Mouse (Mus musculus): ENCODE data around the gene Pde6d.
A peak's percentile ranks its signal among the peaks of the same experiment; 100 is the strongest.
"Not testable (repeated sequence)": the region's sequence is repeated elsewhere in the genome, so short reads cannot be mapped to it uniquely, and the experiment has no call there.

The Pde6d gene

DNA sequence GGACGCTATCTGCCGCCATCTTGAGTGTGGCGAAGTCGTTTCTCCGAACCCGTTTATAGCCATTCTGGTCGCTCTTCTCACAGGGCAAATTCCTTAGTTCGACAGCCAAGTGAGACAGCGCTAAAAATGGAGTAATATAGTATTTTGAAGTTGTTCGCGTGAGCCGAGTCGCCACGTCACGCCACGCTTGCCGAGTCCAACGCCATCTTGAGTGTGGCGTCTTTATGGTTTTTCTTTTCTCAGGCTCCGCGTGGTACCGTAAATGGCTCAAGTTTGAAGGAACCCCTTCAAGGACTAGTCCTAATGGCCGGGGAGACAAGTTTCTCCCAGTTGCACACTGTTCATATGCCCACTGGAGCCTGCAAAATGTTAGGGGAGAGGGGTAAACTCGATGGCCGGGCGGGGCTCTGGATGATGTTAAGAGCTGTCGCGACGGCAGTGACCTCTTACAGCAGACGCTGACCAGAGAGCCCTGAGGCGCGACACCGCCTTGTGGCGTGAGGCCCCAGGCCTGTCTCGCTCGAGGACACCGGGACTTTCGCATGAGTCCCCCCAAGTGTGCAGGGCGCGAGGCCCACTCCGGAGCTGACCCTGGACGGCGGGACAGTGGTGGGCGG lies 56.8 kb downstream of the Pde6d start:
- DNase-seq: no peak

DNA sequence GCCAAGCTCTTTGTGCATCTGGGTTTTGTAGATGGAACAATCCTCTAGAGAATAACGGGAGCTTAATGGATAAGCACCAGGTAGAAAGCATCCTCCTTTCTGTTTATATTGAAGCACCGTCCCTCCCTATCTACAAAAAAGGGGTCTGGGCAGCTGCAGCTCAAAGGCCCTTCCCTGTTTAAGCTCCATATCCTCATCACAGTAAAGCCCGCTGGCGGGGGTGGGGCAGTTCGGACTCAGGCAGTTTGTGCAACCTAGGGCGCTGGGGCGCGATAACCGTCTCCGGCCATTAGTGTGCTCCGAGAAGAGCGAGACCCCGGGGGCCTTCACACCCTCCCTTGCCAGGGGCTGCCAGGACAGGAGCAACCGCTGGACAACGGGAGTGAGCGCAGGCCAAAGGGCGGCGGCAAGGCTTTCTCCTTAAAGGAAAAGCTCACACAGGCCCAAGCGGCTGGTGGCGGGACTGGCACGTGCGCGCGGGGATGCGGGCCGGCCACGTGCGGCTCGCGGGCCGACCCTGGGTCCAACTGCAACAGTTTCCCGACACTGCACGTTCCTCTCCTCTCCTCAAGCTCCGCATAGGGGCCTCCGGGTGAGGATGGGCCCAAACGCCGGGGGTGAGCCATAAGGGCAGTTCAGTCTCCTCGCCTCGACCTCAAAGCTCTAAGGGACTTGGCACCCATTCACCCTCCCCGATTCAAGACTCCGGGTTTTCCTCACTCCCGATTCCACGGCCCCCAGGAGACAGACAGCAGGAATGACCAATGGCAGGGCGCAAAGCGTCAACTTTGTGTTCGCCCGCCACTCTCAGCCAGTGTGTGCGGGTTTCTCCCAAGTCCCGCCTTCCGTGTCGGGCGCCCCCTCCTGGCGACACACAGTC lies 57.6 kb downstream of the Pde6d start:
- DNase-seq: peak; percentile 100

DNA sequence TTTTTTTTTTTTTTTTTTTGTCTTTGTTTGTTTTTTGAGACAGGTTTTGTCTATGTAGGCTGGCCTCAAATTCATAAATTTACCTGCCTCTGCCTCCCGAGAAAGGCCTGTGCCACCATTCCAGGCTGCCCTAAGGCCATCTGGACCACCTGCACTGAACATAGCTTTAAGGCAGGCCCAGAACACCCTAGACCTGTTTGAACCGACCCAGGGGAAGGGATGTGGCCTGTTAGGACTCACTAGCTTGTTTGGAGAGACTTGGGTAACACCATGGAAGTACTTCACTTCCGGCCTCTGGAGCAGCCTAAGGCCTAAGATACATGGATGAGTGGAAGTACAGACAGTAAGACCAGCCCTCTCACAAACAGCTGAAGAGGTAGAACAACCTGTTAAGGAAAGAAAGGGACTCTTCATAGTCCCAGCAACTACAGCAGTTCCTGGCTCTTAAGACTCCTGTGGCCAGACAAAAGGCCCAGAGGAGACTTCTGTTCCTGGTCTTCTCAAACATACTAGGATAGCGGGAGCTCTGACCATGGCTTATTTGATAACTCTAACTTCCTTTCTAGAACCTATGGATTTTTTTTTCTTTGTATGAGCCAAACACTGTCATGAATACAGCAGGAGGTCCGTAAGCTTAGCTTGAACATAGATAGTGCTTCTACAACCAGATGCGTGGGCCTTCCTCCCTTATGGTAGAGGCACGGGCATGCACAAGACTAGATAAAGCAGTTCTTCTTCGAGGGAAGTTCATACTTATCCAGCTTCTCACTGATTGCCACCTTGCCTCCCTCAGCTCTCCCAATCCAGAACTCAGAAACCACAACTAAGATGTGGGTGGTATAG lies 58.4 kb downstream of the Pde6d start:
- no peak for DNase-seq

DNA sequence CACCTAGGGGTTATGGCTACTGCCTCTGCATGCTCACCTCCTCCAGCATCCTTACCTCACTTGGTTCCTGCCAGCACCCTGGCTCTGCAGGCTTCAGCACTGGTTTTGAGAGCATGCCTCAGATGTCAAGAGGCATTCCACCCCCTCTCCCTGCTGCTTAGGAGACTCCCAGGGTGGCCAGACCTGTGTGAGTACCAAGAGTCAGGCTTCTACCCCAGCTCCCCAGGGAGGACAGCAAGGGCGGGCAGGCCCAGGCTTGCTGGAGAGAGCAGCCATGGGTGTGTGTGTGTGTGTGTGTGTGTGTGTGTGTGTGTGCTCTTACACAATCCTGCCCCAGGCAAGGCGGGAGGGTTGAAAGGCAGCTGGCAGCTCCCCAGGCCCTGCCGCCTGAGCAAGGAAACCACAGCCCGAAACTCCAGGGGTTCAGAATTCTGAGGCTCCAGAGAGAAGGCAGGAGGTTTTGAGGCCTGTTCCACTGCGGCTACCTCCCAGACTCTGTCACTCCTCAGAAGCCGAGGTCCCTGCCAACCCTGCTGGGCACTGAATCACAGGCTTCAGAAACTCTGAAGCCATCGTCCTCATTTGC lies 60.0 kb downstream of the Pde6d start:
- DNase-seq: peak; percentile 77 to 81

DNA sequence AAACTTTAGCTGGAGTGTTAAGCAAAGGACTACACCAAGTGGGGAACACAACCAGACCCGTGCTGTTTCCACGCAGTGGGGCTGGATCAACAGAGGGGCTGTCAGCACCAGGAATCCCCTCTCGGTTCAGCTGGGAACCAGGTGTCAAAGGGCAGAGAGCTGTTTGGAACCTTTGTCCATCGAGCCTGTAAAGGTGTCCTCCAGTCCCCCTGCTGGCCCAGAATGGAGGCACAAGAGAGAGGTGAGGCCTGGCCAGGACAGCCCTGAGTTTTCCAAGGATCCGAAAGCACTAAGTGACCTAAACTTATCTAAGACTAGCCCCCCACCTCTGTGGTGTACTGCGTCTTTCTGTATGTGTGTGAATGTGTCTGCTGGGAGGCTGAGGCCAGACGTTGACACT lies 62.1 kb downstream of the Pde6d start:
- DNase-seq: no peak

DNA sequence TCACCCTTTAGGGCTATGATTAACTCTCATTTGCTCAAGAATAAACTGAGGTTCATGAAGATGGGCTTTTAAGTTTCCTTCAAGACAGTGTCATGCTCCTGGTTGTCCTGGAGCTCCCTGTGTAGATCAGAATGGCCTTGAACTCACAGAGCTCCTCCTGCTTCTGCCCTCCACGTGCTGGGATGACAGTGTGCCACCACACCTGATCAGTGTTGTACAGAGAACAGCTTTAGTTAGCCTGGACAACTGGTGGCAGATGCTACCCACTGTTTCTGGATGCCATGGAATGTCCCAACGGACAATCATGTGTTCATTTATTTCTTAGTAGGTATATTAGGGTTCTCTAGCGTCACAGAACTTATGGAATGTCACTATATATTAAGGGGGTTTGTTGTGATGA lies 65.4 kb downstream of the Pde6d start:
- DNase-seq: no peak

DNA sequence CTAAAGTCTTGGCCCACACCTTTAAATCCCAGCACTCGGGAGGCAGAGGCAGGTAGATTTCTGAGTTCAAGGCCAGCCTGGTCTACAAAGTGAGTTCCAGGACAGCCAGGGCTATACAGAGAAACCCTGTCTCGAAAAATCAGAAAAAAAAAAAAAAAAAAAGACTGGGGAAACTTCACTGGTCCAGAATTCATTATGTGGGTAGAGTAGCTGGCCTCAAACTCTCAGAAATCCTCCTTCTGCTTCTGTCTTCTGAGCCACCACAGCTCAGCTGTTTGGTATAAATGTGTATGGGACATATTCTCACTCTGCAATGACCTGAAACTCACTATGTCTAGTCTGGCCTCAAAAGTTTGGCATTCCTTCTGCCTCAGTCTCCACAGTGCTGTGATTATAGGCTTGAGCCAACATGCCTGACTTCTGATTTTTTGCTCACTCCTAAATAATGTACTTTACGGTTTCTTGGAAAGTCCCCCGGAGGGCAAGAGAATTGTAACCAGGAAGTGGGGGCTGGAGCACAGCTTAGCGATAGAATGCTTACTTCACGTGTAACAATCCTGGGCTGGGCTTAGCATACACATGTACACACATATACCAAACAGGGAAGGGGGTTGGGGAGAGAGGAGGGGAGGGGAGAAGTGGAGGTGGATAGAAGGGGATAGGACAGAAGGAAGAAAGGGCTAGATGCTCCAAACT lies 66.6 kb downstream of the Pde6d start:
- DNase-seq: no peak

DNA sequence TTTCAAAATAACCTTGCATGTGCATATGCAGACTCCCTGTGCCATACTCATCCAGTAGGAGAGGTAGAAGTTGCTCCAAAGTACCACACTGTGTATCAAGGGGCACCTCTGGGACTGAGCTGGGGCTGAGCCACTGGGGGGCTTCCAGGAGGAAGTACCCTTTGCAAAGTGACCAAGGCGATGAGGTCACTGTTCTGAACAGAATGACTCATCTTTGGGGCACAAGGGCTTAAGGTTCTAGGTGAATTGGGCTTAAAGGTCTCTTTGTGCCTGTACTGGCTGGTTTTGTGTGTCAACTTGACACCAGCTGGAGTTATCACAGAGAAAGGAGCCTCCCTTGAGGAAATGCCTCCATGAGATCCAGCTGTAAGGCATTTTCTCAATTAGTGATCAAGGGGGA lies 69.4 kb downstream of the Pde6d start:
- DNase-seq: not testable (repeated sequence)

DNA sequence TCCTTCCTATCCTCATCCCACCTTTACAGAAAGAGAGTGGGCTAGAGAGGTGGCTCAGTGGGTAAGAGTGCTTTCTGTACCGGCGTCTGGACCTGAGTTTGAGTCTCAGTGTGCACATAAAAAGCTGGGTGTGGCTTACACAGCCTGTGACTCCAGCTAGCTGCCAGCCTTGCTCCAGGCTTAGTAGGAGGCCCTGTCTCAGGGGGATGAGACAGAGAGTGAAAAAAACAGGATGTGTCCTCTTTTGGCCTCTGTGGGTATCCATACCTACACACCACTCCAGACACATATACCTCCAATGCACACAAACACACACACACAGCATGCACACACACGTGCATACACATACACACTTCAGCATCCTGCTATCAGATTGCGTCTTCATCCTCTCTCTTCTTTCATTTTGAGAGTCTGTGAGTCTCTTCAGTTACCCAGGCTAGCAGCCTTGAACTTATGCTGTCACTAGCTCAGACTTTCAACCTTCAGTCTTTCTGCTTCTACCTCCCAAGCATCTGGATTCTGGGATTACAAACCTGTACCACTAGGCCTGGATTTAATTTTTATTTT lies 70.2 kb downstream of the Pde6d start:
- DNase-seq: no peak

DNA sequence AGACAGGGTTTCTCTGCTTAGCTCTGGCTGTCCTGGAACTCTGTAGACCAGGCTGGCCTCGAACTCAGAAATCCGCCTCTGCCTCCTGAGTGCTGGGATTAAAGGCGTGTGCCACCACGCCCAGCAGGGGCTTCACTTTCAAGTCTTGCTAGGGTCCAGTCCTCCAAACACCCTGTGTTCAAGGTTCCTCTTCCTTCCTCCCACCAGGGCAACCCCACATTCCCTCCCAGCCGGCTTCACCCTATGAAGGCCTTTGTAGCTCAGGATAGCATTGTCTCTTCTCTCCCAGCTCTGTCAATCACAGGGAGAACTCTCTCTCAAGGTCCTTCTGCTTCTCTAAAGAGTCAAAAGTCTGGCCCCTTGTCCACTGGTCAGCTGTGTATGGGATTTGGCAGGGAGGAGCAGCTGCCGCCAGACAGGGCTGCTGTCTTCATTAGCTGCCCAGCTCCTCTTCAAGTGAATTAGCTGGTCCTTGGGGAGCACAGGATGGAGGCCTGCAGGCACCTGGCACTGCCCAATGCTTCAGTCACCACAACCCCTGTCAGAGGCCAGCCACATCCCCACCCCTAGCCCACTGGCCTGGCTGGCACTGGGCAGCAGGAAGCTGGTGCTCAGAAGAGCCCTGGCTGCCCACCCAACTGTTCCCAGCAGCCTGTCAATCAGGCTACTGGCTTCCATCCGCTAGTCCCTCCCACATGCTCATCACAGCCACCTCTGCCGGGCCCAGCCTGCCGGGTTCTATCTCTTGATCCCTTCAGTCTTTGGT lies 71.6 kb downstream of the Pde6d start:
- no peak for DNase-seq

DNA sequence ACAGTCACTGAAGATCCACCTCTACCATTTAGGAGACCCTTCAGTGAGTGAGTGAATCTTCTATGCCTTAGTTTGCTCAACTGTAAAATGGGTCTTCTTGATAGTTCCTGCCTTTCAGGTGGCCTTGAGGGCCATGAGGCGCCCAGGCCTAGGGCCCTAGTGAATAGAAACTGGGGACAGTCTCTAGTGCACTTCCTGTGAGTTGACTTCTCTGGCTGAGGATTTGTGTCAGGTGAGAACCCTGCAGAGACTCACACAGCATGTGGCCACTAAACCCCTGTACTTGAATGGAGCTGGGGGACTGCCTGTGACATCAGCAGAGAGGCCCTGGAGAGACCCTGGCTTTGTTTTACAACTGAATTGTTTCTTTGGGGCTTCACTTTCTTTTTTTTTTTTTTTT lies 72.2 kb downstream of the Pde6d start:
- no peak for DNase-seq

DNA sequence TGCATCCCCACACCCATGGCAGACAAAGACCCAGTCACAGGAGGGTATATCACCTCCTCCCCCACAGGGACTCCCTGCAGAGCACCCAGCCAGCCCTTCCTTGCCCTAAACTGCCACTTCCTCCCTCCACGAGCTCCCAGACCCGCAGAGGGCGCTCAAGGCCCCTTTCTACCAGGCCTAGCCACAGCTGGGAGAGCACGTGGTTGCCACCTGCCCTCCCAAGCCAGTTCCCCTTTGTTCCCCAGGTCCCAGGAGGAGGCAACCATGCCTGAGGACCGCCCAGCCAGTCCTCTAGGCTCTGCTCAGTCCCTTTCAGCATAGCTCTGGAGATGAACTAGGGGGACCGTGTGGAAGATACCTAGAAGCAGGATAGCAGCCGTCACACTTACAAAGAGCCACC lies 73.0 kb downstream of the Pde6d start:
- peak; percentile 90 to 94 for DNase-seq

DNA sequence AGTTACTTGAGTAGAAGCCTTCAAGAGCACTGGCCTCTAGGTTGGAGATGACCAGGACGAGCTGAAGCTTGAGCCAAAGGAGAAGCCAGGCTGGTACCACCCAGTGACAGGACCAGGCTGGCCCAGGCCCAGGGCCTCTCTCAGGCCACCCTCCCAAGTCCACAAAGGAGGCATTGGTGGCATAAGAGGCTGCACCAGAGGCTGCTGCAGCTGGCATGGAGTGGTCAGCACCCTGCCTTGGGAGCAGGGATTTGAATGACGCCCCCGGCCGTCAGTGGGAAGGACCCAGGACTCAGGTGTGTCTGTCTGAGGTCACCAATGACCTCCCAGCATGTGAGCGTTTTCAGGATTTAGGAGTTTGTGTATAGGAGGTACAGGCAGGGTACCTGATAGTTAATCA lies 74.6 kb downstream of the Pde6d start:
- no peak for DNase-seq

DNA sequence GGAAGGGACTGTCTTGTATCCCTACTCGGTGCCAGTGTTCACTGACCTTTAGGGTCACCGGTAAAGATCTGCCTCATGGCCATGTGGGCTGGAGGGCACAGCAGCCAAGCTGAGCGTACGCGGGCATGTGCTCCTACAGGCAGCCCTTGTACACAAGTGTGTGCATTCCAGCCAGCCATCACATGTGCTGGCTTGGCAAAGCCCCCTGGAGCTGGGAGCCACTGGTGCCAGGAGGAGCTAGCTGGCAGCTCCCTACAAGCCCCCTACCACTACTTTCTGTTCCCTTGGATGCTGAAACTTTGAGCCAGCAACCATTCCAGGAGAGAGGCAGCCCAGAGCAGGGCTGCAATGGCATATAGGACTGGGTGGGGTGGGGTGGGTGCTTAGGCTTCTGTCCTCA lies 76.0 kb downstream of the Pde6d start:
- no peak for DNase-seq

DNA sequence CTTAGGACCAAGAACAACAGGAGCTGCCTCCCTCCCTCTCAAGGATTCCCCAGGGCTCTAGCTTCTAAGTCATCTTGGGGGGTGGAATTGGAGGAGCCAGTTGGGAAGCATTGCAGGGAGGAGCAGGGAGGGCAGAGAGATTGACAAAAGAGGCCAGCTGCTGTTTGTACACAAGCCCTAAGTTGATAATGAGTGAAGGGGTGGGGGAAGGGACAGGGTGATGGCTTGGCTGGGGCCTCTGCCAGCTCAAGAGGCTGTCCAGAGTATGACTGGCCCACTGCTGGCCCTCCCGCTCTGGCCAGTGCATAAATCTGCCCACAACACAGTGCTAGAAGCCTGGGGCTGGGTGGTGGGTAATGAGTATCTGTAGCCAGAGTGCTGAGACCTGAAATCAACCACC lies 77.0 kb downstream of the Pde6d start:
- no peak for DNase-seq

DNA sequence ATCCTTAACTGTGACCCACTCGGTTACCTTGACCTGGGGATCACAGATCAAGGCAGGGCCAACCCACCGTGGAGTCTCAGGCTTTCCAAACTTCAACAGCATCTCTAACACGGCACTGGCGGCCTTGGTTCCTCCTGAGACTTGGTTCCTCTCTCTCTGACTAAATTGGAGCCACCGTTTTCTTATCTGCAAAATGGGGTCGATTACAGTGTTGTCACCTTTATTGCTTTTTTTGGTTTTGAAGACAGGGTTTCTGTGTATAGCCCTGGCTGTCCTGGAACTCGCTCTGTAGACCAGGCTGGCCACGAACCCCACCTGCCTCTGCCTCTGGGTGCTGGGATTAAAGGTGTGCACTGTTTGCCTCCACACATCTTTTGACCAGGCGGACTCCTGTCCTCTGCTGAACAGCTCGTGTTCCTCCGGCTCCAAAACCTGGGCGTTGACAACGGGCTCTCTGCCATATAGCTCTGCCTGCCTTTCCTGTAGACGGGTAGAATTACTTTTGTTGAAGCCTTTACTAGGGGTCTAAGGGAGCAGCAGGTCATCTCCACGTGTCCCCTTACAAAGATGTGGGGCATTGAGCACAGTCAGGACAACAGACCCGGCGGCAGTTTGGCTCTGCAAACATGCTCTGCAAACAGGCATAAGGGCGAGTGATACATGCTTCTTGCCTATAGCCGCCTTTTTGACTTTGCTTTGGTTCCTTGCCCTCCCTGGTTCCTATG lies 77.6 kb downstream of the Pde6d start:
- no peak for DNase-seq

DNA sequence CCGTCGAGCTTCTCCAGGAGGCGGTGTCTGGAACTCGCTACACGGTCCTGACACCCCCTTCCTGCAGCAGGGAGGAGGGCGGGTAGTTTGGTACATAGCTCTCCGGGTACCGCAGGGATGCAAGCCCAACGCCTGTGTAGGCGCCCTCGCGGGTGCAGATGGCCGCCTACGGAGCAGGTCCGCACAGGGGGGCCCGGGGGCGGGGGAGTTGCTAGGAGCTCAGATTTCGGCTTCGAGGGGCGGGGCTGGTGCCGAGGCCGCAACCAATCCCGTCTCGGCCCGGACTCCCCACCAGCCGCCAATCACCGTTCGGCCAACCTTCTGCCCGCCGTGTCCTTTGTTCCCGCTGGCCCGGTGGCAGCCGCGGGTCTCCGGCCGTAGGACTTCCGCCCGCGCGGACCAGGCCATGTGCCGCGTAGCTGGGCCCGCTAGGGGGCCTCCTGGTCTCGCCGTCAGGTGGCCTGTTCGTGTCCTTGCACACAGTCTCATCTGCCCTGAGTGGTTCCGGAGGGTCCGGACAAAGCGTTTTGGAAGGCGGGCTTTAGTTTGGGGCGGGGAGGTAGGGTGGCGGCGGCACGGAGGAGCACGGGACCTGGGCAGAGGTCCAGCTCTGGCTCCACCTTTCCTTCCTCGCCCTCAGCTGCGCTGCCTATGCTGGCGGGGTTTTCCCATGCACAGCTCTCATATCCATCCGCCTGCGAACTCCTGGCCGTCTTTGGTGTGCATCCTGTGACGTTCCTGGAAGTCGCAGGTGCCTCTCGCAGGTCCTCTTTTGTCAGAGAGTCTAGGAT lies 78.3 kb downstream of the Pde6d start:
- DNase-seq: peak; percentile 96 to 97

DNA sequence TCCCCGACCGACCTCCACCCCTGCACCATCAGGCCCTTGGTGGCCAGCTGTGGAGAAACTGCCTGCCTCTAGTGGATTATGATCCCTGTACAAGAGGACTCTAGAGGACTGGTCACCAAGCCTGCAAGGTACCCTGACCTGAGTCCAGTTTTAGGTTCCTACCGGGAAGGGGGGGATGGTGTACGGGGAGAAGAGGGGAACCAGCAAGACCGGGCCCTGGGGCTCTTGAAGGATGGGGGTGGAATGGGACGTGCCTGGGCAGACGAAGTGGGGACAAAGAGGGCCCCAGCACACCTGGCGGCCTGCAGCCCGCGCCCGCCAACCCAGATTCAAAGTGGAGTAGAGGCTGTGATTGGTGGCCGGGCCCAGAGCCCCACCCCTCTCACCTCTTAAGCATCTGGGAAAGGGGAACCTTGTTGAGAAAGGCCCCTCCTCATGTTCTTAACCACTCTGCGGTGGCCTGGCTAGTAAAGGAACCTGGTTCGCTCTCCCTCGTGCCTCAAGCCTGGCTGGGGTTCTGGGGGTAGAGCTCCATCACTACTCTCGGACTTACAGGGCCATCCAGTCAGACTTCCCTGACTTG lies 79.2 kb downstream of the Pde6d start:
- peak; percentile 58 to 64 for DNase-seq
